Mouse (Mus musculus): Measurements from ENCODE around the gene Nav1. TPM values are rescaled to one million over a fixed set of nuclear protein-coding genes. Genes with fewer than 3 reads are reported as not detected.

Nav1 gene
- total RNA-seq, 2 experiments from 2014 or later = 214 to 218 TPM

DNA sequence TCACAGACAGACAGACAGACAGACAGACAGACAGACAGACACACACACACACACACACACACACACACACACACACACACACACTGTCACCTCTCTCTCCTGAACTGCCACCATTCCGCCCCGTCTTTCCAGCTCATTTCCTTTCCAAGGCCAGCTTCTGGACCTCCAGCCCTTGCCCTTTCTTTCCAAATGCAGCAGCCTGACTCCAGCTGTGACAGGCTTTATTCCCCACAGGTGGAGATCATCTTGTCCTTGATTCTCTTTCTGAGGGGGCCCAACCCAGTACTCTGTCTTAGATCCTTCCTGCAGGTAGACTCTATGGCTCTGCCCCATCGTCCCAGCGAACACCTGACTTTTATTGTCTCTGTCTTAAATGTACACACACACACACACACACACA is 53.5 kb downstream of the Nav1 start:
- no peak for DNase-seq (ENCODE audit: low spot score in 2 of 2)

DNA sequence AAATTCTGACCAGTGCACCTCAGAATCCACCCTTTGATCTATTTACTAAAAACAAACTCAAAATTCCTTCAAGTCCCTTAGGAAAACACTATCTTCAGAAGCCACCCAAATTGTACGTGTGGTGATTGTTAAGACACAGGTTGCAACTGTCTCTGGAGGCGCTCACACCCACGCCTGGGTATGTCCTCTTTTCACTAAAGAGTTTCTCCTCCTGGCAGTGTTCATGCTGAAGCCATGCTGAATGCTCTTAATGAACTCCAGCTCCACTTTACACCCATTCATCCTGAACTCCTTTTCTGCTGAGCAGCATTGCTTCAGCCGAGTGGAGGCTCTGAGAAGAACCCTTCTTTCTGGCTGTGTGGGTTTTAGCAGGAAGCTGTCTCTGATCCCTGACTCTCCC is 53.9 kb downstream of the Nav1 start:
- DNase-seq (ENCODE audit: low spot score in 2 of 2) = no peak

- DNase-seq (ENCODE audit: low spot score in 2 of 2) = no peak
Observed at GRCm38 (mm10) chr1:135550886-135551285, 56.2 kb downstream of the Nav1 start.

DNA sequence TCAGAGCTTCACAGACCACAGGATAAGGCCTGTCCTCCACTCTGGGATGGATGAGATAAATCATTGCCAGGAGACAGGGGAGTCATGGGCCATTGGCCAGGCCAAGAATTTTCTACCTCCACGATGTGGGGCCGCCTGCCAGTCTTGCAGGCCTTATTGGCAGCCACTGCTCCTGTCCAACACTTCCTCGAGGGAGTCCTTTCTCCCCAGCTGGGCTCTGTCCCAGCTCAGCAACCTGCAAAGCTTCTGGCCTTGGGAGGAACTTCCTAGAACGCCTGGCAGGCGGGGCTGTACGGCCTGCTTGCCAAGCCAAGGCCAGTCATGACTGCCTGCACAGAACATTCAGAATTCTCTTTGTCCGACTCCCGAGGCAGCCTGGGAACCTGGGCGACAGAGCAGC is 58.3 kb downstream of the Nav1 start:
- DNase-seq (ENCODE audit: low spot score in 2 of 2) = peak; percentile 58 to 66

GRCm38 (mm10) chr1:135546099-135546498 is 61.0 kb downstream of the Nav1 start:
- DNase-seq (ENCODE audit: low spot score in 2 of 2) = no peak

DNA sequence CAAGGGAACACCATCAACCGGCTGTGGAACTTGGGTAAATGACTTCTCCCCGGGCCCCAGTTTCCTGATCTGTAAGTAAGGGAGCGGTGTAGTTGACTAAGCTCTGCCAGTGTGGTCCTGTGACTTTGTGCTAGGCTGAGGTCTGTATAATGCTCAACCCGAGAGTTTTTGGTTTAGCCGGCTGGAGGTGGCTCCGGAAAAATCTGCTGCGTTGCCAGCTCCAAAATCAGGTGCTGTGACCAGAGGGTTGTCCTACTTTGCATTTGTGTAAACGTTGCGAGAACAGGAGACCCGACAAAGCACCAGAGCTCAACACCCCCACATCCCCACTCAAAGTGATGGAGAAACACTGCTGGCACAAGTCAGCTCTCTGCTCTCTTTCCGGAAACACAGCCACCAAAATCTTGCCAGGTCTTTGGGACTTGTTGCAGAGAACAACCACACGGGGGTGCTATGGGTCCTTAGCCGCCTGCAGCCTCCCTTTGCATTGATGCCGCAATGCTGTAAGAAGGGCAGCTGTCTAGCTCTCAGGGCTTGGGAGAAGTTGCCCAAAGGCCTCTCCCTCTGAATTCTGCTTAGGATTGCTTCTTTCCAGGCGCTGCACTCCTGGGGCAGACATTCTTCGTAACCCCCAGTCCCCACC is 62.5 kb downstream of the Nav1 start:
- peak; percentile 88 to 90 for DNase-seq (ENCODE audit: low spot score in 2 of 2)

DNA sequence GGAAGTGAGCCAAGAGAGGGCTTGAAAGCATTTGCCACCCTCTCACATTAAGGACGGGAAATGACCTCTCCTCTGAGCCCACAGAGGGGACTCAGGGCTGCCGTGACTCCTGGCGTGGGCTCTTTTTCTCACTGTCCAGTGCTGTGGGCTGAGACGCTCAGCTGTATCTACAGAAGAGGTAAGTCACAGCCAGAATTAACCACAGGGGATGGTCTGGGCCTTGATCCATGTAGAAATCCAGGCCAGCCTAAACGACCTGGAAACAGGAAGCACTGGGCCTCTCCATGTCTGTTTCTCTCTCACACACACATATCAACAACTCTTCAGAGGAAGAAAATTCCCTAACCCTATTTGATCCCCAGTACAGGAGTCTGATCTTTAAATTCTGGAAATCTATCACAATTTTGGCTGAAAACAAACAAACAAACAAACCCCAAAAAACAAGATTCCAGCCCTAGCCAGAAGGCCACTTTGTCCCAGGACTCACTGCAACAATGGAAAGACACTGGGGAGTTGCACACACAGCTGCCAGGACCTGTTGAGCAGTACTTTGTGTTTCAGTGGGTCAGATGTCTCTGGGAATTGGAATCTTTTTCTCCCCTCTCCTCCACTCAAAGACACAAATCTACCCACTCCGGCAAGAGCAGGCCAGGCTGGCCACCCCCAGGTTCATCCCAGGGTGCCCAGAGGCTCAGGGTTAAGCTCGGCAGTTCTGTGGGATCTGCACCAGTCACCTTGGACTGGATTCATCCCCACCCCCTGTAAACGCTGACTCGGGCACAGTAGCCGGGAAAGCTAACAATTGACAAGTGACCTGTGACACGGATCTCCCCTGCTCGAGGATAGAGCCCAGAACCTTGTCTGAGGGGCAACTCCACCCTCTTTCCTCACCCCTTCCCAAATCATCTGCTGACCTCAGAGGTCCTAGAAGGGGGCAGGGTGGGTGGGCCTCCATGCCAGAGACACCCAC is 64.0 kb downstream of the Nav1 start:
- no peak for DNase-seq (ENCODE audit: low spot score in 2 of 2)

GRCm38 (mm10) chr1:135542080-135542479 is 65.0 kb downstream of the Nav1 start:
- no peak for DNase-seq (ENCODE audit: low spot score in 2 of 2)

DNA sequence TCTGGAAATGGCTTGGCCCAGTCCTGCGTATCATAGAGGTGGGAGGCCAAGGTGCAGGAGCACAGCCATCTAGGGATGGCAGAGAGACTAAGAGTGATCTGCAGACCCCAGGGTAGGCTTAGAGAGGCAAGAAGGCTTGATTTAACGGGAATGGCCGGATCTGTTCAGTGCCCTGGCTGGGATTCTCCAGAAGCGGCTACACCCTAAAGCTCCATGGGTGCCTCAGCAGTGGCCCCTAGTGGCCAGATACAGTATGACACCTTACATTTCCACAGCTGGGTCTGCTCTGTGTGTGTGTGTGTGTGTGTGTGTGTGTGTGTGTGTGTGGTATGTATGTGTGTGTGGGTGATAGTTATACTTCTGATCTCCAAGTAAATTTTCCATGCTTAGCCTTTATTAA is 66.8 kb downstream of the Nav1 start:
- peak; percentile 94 to 95 for DNase-seq (ENCODE audit: low spot score in 2 of 2)

GRCm38 (mm10) chr1:135538441-135539265 is 68.4 kb downstream of the Nav1 start:
- no peak for DNase-seq (ENCODE audit: low spot score in 2 of 2)

- DNase-seq (ENCODE audit: low spot score in 2 of 2) = no peak
Observed at GRCm38 (mm10) chr1:135536822-135537221, 70.3 kb downstream of the Nav1 start.

DNA sequence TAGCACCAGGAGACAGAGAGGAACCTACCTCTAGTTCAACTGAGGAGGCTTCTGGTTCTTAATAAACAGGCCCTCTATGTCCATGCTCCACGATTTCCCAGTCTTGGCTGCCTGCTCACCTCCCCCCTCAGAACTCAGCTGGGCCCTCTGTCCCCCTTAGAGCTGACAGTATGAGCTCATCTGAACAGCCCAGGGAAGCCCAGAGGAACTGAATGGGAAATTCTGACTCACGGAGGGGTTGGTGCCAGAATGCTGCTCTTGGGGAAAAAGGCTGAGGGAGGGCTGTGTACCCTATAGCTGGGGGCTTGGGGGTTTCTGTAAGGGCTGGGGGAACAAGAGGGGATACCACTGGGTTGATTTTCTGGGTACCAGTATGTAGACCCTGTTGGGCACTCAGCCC is 70.8 kb downstream of the Nav1 start:
- no peak for DNase-seq (ENCODE audit: low spot score in 2 of 2)

- DNase-seq (ENCODE audit: low spot score in 2 of 2) = no peak
Observed at GRCm38 (mm10) chr1:135535256-135535655, 71.8 kb downstream of the Nav1 start.

DNA sequence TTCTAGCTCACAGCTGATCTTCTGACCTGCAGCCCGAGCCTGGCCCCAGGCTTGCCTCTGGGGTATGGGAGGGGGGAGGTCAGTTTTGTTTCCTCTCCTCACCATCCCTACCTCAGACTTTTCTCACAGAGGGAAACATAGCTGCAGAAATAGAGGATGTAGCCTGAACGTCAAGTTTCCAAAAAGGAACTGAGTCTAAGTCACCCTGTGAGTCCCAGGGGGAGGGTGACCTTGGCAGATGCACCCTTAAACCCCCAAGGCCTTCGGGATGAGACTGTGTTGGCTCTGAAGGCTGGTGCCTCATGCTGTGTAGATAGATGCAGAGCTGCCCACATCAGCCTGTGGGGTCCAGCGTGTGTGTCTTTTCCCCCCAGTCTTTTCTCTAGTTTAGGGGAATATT is 72.3 kb downstream of the Nav1 start:
- DNase-seq (ENCODE audit: low spot score in 2 of 2) = no peak

- no peak for DNase-seq (ENCODE audit: low spot score in 2 of 2)
Observed at GRCm38 (mm10) chr1:135534070-135534469, 73.0 kb downstream of the Nav1 start.

DNA sequence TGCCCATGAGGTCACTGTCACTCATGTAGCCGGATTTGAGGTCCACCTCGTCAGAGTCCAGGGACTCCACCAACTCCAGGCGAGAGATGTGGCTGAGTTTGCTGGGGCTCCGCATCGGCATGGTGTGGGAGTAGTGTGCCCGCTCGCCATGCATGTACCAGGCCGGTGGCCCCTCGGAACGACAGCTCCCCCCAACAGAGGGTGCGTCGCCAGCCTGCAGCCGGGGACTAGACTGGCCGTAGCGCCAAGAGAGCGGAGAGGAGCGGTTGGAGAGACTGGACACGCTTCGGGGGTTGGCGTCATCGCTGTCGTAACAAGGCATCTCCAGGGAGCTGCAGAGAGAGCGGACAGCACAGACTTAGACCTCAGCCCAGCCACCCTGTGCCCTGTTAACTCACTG is 74.7 kb downstream of the Nav1 start:
- no peak for DNase-seq (ENCODE audit: low spot score in 2 of 2)

- DNase-seq (ENCODE audit: low spot score in 2 of 2) = no peak
Observed at GRCm38 (mm10) chr1:135531981-135532380, 75.1 kb downstream of the Nav1 start.

GRCm38 (mm10) chr1:135531081-135531480 is 76.0 kb downstream of the Nav1 start:
- no peak for DNase-seq (ENCODE audit: low spot score in 2 of 2)

DNA sequence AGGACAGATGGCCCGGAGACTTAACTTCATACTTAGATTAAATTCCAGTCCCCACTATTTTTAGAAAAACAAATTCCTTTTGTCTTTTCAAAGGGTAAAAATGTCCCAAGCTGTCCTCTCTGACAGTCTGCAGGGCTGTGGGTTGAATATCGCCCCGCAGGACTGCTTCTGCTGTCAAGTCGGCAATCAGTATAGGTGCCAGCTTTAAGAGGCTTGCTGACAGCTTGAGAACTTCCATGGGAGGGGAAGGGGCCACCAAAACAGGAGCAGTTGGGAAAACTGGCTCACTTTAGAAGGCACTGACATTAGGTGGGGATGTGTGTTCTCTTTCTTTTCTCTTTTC is 82.6 kb downstream of the Nav1 start:
- no peak for DNase-seq (ENCODE audit: low spot score in 2 of 2)

DNA sequence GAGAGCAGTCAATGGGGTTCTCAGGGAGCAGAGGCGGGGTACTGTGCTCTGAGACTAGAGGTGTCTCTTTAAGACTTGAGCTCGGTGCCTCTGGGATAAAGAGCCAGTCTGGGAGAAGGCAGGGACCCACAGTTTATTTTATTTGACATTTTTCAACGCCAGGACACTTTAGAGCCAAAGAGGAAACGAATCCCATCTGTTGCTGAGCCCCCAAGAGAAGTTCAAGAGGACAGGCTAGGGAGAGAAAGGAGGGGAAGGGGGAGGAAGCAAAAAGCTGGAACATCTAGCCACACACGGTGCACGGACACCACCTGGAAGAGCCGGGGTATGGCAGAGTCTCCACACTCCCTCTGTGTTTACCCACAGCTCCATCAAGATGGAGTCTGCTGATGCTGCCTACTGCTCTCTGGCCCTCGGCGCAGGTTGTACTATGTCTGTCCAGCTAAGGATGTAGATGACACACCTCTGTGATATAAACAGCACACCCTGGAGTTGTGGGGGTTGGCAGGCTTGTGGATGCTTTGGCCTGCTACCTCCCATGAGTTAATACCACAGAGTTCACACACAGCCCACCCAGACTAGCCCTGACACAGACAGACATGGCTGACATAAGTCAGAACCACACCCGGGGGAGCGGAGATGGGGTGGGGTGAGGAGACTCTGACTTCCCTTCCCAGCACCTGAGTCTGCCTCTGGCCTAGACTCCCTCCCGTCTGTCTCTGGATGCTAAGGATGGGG is 83.1 kb downstream of the Nav1 start:
- no peak for DNase-seq (ENCODE audit: low spot score in 2 of 2)

DNA sequence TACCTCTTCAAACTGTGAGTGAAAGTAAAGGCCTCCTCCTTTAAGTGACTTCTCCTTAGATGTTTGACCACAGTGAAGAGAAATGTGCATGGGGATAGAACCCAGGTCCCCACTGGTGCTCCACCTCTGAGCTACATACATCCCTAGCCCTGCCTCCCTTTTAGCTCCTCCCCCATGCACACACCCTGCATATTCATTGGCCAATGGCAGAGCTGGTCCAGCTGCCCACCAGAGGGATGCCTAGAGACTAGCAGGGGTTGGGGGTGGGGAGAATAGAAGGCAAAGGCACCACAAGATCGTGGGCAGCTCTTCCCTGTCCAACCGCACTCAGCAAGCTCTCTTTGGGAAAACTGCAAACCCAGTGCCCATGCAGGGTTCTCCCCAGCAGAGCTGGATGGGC is 83.8 kb downstream of the Nav1 start:
- DNase-seq (ENCODE audit: low spot score in 2 of 2) = no peak

All from layer of hippocampus, postnatal 10 days (tissue).